Mouse (Mus musculus) brain, adult 10 weeks (tissue): ENCODE measurements around the gene Tsn. TPM values are rescaled to one million over a fixed set of nuclear protein-coding genes. Genes with fewer than 3 reads are reported as not detected.

Experiments used
- polyA plus RNA-seq: library from polyadenylated mRNA; stranded (reverse); fragments of 350-450 nt; fragmentation: Illumina TruSeq; extraction: RNeasy Lipid Tissue Mini Kit (QIAGEN cat#74804); gene quantifications from one replicate; pipeline ENCODE4 v1.2.3, GENCODE M21; 2015; ENCODE audit warnings: low read depth, low replicate concordance

Gene Tsn
- 107 TPM for polyA plus RNA-seq

DNA sequence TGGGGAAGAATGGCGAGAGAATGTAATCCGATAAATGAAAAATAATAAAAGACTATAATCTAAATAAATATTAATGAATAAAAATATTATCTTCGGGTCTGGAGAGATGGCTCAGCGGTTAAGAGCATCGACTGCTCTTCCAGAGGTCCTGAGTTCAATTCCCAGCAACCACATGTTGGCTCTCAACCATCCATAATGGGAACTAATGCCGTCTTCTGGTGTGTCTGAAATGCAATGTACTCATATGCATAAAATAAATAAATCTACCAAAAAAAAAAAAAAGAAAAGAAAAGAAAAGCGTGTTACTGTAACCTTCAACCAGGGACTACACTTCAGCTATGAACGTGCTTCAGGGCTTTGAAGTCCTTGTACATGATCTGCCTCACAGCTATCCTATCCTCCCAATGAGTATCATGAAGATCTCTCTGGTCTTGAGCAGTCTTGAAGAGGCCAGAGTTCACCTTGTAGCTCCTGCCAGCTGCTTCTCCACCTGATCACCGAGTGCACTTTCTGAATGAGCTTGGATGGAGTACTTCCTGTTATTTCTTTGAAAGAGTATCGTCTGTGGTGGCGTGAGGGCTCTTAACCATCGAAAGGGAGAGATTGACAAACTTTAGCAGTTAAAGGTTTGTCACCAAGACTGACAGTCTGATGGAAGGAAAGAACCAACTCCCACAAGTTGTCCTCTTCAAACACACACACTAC, at the start of gene Tsn:
Gene Tsn (minus strand): TSS at position 118 of the 705 bp plus-strand sequence.

DNA sequence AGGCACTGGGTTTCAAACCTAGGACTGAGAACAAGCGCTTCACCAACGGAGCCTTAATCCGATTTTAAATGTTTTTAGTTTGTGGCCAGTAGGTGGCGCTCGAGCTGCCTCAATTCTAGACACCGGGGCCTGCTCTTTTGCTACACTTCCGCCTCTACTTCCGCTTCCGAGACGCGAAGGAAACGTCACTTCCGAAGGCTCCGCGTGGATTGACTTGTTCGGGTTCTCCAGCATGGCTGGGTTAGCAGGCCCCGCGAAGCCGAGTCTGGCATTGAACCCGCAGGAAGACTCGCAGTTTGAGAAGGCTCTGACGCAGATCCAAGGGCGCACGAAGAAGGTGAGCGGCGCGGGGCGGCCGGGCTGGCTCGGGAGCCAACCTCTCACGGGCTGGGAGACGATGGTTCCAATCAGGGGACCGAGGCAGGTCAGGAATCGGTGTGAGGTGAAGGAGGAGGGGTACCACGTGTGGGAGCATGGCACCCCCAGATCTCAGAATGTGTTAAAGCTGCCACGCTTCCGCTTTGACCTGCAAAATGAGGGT, 10.2 kb upstream of the Tsn start, which contains the start of gene Nifk:
Gene Nifk (plus strand): TSS at position 179 of the 541 bp plus-strand sequence.

Other genes with a start within 250 kb of the Tsn start
- gene Gm29106, start 135.2 kb downstream of the Tsn start, polyA plus RNA-seq: not detected
- gene Nifk, start 10.1 kb upstream of the Tsn start, polyA plus RNA-seq: 31.6 TPM
- gene Clasp1, start 77.3 kb upstream of the Tsn start, polyA plus RNA-seq: 42.6 TPM